Mouse (Mus musculus) cerebellum, adult 9-10 months (tissue): ENCODE data around the gene Nfix.

Source experiments
- DNase-seq: peaks from one replicate; pipeline ENCODE4 v3.0.0; 2022

Gene Nfix

GRCm38 (mm10) chr8:84793791-84794485, 6.2 kb downstream of the Nfix start:
- DNase-seq = peak; percentile 89

- no peak for DNase-seq
These were observed 7.0 kb downstream of the Nfix start for GRCm38 (mm10) chr8:84793134-84793533.

- DNase-seq = no peak
These were observed 7.7 kb downstream of the Nfix start for GRCm38 (mm10) chr8:84792429-84792947.

GRCm38 (mm10) chr8:84790537-84790936, 9.6 kb downstream of the Nfix start:
- DNase-seq = no peak

GRCm38 (mm10) chr8:84789855-84790486, 10.2 kb downstream of the Nfix start:
- DNase-seq = peak; percentile 84

- DNase-seq = no peak
These were observed 10.8 kb downstream of the Nfix start for GRCm38 (mm10) chr8:84789345-84789744.

- no peak for DNase-seq
These were observed 11.2 kb downstream of the Nfix start for GRCm38 (mm10) chr8:84788896-84789295.

- DNase-seq = peak; percentile 81
These were observed 12.4 kb downstream of the Nfix start for GRCm38 (mm10) chr8:84787523-84788302.

GRCm38 (mm10) chr8:84786801-84787467, 13.2 kb downstream of the Nfix start:
- DNase-seq = no peak

- no peak for DNase-seq
These were observed 14.1 kb downstream of the Nfix start for GRCm38 (mm10) chr8:84785756-84786677.

GRCm38 (mm10) chr8:84785506-84785755, 14.7 kb downstream of the Nfix start:
- DNase-seq = no peak

GRCm38 (mm10) chr8:84784681-84785505, 15.3 kb downstream of the Nfix start:
- DNase-seq = no peak

GRCm38 (mm10) chr8:84783919-84784581, 16.1 kb downstream of the Nfix start:
- no peak for DNase-seq

GRCm38 (mm10) chr8:84783198-84783918, 16.8 kb downstream of the Nfix start:
- no peak for DNase-seq

- no peak for DNase-seq
These were observed 17.5 kb downstream of the Nfix start for GRCm38 (mm10) chr8:84782680-84783079.

GRCm38 (mm10) chr8:84781686-84782505, 18.2 kb downstream of the Nfix start:
- no peak for DNase-seq

- DNase-seq = no peak
These were observed 19.0 kb downstream of the Nfix start for GRCm38 (mm10) chr8:84780949-84781680.

- DNase-seq = no peak
These were observed 20.0 kb downstream of the Nfix start for GRCm38 (mm10) chr8:84780225-84780555.
